Mouse (Mus musculus) lung, postnatal 25 days (tissue): Measurements from ENCODE around the gene Emilin1.

Source experiments
- DNase-seq: peaks from one replicate; pipeline ENCODE4 v3.0.0; 2022; ENCODE audit warnings: low spot score

Emilin1 gene

DNA sequence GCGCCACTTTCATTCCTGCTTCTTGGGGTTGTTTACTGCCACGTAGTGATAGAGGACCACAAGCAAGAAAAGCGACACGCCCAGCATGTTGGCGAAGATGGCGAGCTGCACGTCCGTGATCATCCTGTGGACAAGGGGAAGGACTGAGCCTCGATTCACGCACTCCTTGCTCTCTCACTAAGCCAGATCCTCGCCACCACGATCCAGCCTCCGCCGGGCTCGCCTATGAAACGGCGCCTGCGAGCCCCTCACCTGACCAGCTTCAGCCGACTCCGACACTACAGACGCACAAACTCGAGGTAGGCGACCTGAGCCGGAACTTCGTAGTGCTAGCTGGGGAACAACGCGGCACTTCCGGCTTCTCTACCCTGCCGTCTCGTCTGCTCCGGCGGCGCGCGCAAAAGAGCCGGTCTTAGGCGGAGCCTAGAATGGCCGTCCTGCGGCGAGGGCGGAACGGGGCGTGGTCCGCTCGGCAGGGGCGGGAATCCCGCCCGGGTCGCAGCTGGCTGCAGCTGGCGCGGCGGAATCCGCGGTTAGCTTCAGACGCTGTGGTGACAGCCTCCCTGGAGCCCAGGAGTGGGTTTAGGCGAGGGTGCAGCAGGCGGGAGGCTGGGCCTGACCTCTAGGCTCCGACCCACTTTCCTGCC lies 5.7 kb upstream of the Emilin1 start, which contains the start of gene Ost4:
Gene Ost4, minus strand, starts transcription at position 376 of the 647 bp plus-strand sequence.
- peak; percentile 97 for DNase-seq

DNA sequence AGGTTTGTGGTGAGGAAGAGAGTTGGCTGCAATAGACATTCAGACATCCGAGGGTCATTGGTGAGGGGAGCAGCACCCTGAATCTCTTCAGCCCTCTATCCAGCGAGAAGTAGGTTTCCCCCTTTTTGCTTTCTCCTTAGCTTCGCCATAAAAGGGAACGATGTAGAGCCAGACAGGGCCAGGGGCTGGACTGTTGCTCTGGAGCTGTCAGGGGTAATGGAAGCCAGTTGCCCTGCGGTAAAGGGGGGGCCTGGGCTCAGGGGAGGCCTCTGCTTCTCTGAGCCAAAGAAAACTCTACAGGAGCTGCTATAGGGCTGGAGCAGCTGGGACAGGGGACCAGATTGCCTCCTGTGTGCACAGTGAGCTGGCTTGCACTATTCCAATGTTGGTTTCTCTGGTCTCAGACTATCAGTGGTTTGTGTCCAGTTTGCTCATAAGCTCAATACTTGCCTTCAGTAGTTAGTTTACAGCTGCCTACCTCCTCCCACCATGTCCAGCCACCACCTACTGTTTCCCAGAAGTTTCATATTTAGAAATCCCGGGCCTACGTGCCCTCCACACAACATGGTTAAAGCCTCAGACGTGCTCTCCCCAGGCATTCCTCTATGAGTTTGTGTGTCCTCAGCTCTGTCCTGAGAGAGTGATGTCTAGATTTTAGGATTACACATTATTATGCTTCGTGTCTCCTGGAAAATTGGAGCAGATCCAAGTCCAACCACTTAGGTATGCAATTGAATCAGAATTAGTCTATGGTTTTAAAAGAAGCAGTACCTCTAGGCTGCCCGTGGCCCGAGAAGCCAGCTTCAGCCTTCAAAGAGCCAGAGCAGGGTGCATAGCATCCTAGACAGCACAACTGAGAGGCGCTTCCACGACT lies 4.5 kb upstream of the Emilin1 start:
- DNase-seq, result no peak

DNA sequence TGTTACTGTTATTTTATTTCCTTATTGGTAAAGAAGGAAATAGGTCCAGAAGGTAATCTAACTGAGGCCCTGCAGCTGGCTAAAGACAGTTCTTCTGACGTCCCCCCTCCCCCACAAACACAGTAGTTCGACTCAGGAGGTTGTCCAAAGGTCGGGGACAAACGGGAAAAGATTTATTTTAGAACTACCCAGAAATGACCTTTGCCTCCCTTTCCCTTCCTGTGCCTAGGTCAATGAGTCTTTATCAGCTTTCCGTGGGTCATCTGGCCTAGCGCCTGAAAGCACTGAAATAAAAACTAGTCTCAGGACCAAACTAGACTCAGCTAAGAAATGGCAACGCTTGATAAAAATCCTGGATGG lies 3.9 kb upstream of the Emilin1 start:
- no peak for DNase-seq

DNA sequence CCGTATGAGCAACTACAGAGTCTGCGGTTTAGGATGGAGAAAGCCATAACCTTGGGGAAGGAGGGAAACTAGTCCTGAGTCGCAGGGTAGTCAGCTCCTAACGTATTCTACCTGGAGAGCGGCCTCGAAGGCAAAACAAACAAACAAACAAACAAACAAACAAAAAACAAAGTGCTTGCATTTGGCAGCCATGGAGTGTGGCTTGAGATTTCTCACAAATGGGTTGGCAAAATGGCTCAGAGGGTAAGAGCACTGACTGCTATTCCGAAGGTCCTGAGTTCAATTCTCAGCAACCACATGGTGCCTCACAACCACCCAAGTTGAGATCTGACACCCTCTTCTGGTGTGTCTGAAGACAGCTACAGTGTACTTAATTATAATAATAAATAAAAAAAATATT lies 3.3 kb upstream of the Emilin1 start:
- no peak for DNase-seq

DNA sequence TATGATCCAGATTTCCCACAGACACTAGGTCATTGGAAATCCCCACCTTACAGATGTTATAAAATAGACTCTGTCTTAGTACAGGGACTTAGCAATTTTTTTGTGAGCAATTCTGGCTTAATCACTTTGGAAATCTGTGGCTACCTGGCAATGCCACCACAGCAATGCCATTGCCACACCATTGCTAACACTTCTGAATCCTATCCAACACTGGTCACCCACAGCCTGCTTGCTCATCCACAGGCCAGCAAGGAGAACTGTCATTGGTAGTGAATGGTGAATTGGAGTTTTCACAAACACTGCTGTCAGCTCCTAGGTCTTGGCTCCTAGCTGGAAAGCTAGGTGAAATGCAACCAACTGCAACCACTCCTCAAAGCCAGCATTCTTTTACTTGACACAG lies 2.7 kb upstream of the Emilin1 start:
- no peak for DNase-seq

DNA sequence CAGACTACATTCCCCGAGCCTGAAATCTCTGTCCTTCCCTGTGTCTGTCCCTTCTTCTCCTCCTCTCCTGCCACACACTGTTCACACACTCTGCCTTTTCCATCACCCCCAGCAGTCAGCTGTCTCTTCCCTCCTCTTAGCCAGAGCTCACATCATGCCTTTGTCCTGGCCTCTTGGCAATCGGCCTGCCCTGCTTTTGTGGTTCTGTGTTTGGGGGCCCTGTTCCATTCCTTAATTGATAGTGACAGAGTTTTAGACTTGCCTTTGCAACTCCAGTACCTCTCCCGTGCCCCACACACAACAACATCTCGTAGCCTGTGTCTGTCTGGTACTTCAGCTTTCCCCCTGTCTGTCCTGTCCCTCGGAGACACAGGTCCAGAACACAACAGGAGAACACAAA lies 1.0 kb upstream of the Emilin1 start:
- no peak for DNase-seq

DNA sequence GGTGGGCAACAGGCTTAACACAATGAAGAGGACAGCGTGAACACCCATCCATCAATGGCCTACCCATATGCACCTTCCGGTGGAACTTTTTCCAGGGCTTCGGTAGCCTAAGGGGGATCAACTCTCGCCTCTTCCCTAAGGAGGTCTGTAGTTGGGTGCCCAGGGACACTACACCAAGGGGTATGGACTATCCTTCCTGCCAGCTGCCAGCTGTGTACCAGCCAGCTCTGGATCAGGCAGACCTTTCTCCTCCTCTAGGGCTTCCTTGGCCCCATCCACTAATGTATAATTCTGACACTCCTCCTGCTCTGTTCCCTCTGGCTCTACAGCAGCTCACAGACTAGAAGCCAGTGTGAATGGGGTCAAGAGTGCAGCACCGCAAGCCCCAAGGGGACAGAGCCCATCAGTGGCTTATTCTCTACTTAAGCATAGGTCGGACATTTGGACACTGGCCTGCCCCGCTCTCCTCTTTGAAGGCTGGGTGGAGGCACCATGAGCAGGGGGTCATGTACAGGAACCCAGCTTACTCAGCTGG lies 966 bp downstream of the Emilin1 start:
- no peak for DNase-seq

DNA sequence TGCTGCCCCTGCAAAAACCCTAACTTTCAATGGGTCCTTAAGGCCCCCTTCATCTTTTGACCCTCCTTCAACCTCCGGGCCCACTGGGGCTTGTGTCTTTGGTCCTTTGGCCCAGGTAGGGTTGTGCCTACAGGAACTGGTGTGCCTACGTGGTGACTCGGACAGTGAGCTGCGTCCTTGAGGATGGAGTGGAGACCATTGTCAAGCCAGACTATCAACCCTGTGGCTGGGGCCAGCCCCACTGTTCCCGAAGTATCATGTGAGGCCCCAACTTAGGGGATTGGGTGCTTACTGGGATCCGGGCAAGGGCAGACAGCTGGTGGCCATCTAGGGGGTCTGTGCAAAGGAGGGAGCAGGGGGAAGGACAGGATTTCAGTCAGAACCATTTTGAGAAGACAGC lies 1.6 kb downstream of the Emilin1 start:
- DNase-seq, result no peak

DNA sequence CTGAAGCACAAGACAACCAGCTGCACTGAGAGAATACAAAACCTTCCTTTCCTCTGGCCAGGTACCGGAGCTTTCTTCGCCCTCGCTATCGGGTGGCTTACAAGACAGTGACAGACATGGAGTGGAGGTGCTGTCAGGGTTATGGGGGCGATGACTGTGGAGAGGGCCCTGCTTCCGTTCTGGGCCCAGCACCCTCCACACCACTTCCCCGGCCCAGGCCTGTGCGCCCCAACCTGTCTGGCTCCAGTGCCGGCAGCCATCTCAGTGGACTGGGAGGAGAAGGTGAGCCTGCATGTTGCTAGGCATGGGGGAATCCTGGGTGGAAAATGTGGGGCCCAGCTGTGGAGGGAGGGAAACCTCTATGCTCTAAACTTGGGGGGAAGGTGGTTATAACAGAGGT lies 2.3 kb downstream of the Emilin1 start:
- no peak for DNase-seq

DNA sequence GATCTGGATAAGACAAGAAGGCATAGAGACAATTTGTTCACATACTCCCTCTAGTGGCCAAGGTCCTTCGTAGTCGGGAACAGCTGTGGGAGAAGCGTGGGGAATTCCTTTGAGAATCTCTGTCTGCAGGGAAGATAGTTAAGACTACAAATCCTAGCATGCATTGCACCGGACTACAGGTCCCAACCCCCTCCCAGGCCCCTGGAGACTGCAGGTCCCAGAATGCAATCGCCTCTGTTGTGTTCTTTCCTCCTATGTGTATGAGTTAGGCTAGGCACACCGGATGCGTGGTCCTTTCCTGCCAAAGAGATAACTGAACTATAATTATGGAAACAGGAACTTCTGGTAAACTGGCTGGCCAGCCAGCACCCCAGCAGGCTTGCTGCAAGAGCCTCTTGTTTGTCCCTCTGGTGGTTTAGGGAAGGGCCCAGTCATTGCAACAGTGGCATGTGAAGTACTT lies 2.8 kb downstream of the Emilin1 start:
- DNase-seq, result peak; percentile 96

DNA sequence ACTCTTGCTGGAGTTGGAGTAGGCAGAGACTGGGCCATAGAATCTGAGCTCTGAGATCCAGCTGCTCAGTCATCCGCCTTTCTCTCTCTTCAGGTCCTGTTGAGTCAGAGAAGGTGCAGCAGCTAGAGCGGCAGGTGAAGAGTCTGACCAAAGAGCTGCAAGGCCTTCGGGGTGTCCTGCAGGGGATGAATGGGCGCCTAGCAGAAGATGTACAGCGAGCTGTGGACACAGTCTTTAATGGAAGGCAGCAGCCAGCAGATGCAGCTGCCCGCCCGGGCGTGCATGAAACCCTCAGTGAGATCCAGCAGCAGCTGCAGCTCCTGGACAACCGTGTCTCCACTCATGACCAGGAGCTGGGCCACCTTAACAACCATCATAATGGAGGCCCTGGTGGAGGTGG lies 3.6 kb downstream of the Emilin1 start:
- no peak for DNase-seq

DNA sequence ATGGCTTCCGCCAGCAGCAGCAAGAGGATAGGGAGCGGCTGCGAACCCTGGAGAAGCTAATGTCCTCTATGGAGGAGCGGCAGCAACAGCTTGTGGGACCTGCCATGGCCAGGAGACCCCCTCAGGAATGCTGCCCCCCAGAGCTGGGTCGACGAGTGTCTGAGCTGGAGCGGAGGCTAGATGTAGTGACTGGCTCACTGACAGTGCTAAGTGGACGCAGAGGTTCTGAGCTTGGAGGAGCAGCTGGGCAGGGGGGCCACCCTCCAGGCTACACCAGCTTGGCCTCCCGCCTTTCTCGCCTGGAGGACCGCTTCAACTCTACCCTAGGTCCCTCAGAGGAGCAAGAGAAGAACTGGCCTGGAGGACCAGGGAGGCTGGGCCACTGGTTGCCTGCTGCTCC lies 4.1 kb downstream of the Emilin1 start:
- no peak for DNase-seq

DNA sequence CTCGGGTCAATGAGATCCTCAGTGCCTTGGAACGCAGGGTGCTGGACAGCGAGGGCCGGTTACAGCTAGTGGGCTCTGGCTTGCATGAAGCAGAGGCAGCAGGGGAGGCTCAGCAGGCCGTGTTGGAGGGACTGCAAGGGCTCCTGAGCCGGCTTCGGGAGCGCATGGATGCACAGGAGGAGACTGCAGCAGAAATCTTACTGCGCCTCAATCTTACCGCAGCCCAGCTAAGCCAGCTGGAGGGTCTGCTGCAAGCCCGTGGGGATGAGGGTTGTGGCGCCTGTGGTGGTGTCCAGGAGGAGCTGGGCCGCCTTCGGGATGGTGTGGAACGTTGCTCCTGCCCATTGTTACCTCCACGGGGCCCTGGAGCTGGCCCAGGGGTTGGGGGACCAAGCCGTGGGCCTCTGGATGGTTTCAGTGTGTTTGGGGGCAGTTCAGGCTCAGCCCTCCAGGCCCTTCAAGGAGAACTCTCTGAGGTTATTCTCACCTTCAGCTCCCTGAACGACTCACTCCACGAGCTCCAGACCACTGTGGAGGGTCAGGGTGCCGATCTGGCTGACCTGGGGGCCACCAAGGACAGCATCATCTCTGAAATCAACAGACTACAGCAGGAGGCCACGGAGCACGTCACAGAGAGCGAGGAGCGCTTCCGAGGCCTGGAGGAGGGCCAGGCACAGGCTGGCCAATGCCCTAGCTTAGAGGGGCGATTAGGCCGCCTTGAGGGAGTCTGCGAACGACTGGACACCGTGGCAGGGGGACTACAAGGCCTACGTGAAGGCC lies 4.9 kb downstream of the Emilin1 start:
- DNase-seq, result no peak

DNA sequence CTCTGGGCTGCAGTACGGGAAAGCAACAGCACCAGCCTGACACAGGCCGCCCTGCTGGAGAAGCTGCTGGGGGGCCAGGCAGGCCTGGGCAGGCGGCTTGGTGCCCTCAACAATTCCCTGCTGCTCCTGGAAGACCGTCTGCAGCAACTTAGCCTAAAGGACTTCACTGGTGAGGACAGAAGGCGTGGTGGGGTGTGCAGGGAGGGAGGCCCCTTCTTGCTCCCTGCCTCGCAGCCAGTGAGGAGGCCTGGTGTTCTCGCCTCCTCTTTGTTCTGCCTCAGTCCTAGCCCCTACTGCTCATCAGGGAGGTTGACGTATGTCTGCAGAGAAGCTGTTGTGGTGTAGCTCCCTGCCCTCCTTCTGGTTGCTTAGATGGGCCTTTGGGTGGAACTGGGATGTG lies 5.5 kb downstream of the Emilin1 start:
- DNase-seq, result no peak

DNA sequence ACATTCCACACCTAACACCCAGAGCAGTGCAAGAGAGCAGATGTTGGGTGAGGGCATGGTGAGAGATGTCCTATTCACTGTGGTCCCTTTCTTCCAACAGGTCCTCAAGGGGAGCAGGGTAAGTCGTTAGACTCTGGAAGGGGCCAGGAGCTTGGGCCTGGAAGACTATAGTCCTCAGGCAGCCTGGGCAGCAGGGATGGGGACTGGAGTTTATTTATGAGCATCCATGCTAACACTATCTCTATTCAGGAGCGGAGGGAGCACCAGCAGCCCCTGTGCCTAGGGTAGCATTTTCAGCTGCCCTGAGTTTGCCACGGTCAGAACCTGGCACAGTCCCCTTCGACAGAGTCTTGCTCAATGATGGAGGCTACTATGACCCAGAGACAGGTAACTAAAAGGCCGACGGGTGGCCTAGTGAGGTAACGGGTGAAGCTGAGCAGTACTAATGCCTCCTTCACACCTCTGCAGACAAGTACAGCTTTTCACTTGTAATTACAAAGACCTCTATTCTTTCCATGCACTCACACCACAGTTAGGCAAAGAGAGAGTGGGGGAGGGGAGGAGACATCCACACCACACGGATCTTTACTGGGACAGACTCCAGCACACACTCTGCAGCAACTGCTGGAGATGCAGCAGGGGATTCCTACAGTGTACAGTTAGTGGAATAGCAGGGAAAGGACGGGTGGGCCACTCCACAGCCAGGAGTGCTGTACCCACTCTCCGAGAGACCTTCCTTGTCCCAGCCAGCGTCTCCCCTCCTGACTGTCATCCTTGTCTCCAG lies 6.8 kb downstream of the Emilin1 start:
- DNase-seq, result no peak

DNA sequence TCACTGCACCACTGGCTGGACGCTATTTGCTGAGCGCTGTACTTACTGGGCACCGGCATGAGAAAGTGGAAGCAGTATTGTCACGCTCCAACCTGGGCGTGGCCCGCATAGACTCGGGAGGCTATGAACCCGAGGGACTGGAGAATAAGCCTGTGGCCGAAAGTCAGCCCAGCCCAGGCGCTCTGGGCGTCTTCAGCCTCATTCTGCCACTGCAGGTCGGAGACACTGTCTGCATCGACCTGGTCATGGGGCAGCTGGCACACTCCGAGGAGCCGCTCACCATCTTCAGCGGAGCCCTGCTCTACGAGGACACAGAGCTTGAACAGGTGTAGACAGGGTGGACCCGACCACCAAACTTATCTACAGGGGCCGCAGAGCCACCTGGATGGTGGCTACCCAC lies 7.4 kb downstream of the Emilin1 start:
- DNase-seq, result no peak

DNA sequence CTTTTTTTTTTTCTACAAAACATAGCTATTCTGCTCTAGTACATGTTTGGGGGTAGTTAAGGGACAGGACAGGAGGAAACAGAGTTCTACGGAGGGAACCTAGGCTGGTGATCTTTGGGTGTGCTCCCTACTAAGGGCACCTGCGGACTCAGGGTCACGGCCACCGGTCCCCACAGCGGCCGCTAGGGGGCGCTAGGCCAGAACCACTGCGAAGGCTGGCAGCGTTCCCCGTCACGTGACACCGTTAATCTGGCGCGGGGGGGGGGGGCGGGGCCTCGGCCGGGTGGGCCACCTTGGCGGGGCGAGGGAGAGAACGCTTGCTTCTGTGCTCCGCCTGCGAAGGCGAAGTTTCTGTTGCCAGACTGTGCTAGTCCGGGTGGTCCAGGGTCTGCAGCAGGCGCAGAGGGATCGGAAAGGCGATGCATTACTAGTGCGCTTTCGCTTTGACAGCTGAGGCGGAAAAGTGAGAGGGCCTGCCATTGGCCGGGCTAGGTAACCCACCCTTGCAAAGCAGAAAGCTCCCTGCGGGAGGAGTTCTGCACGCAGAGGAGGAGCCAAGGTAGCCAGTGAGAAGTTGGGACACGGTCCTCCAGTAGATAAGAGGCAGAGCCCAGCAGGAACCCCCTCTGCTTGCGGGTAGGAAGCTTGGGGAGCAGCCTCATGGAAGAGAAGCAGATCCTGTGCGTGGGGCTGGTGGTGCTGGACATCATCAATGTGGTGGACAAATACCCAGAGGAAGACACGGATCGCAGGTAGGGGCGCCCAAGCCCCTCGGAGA lies 8.2 kb downstream of the Emilin1 start, which contains the start of gene Khk:
Gene Khk, plus strand, starts transcription at position 176 of the 778 bp plus-strand sequence.
- peak; percentile 90 for DNase-seq

DNA sequence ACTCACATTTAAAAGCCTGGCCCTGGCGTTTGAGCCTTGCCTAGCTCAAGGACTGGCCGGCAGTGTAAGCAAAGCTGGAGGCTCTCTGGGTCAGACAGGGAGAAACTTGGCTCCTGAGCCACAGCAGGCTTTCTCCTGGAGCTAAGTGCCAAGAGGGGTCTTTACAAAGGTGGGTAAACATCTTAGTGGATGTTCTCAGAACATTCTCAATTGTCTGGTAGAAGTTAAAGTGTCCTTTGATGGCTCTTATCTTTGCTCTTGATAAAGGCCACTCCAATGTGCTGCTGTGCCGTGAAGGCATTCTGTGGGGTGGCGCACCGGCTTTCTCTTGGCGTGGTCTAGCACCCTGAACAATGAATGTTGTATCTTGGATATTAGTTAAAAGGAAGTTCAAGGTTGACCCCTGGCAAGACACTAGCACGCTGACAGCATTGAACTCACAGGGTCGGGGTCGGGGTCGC lies 9.4 kb downstream of the Emilin1 start:
- DNase-seq, result peak; percentile 55

DNA sequence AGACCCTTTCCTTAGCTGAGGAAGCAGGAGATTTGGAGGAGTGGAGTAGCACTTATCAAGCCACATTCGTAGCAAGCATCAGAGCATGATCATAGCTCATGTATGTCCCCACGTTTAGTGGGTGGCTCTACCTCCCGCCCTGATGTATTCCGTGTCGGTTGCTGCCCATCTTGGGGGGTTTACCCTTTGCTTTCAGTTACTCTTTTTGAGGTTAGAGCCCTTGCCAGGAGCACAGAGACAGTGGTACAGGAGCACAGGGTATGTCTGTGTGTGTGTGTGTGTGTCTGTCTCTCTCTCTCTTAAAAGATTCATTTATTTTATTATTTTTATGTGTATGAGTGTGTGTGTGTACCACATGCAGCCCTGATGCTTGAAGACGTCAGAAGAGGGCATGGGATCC lies 9.9 kb downstream of the Emilin1 start:
- no peak for DNase-seq

DNA sequence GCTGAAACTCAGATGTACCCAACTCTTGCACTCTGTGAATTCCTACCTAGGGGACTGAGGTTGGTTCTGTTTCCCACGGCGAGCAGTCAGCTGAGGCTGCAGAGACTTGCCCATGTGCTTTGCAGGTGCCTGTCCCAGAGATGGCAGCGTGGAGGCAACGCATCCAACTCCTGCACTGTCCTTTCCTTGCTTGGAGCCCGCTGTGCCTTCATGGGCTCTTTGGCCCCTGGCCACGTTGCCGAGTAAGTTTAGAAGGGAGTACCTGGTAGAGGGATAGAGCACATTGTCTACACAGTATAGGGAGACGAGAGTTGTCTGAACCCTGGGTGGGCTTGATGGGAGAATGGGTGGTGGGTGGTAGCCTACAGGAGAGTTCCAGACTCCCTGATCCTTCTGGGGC lies 11.4 kb downstream of the Emilin1 start:
- no peak for DNase-seq

DNA sequence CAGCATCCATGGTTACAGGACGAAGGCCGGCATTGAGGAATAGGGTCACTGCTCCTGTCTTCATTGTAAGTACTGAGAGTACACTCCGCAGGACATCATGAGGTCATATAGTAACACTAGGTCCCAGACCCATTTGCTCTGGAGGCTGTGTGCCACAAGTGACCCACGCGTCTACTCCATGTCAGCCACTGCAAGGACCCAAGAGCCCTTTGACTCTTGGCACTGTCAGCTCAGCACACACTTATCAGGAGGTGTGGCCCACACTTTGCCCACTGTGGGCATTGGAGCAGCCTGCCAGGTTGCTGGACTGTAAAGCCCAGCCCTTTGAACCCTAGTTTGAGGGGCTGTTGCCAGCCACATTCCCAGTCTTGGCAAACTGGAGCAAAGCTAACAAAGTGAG lies 12.0 kb downstream of the Emilin1 start:
- peak; percentile 39 for DNase-seq
